Comparison of ENCODE assay signal across 9 mouse cellular contexts in genomic region chr4:120259356-120260181, GRCm38 (mm10). TPM values are rescaled to one million over a fixed set of nuclear protein-coding genes. Genes with fewer than 3 reads are reported as not detected.
DNase-seq lines count a peak whose midpoint lies in the region; ATAC-seq and TF ChIP-seq lines count a peak whose summit lies in the region.
"Had no signal": no experiment of that assay in that cellular context is flagged by ENCODE, and none has a peak within 500 bp of the region (broad histone marks: within the 10 kb centered on the region; RNA-seq: fewer than 3 reads in every experiment).

No protein-coding gene starts in this region.

- peaks cover 23% of the 10 kb centered on the region; the same call in 1 of the 2 replicates for H3K4me1 ChIP-seq in embryonic facial prominence, embryonic 14.5 days (ENCODE audit: control insufficient read depth, insufficient read depth, low read length)
- H3K4me1 ChIP-seq in hindbrain, embryonic 15.5 days (replicated peaks) = peaks cover 64% of the 10 kb centered on the region
- H3K4me1 ChIP-seq in midbrain, postnatal 0 days (ENCODE audit: insufficient read depth, low read length) = peaks cover 21% of the 10 kb centered on the region
- no peaks in the 10 kb centered on the region; the same call in 1 of the 2 replicates for H3K4me1 ChIP-seq in intestine, embryonic 15.5 days (replicated peaks)

- TF ChIP-seq CTCF in left cerebral cortex, adult 2 months (IDR thresholded peaks at IDR 0.05) = no peak
- TF ChIP-seq CTCF in midbrain, postnatal 0 days (IDR thresholded peaks at IDR 0.05) = no peak

- no peak overlapping the region for H3K4me3 ChIP-seq in left cerebral cortex, adult 2 months
- no peak overlapping the region for H3K4me3 ChIP-seq in embryonic facial prominence, embryonic 14.5 days (ENCODE audit: low read depth, low read length)
- H3K4me3 ChIP-seq in hindbrain, embryonic 15.5 days = no peak overlapping the region
- H3K4me3 ChIP-seq in midbrain, postnatal 0 days (ENCODE audit: low read depth, low read length) = no peak overlapping the region
- no peak overlapping the region for H3K4me3 ChIP-seq in intestine, embryonic 15.5 days (replicated peaks)

- no peaks in the 10 kb centered on the region for H3K27me3 ChIP-seq in embryonic facial prominence, embryonic 14.5 days (replicated peaks; ENCODE audit: control insufficient read depth, insufficient read depth, low read length)
- no peaks in the 10 kb centered on the region for H3K27me3 ChIP-seq in hindbrain, embryonic 15.5 days
- no peaks in the 10 kb centered on the region for H3K27me3 ChIP-seq in midbrain, postnatal 0 days (ENCODE audit: insufficient read depth, low read length)
- peaks cover 27% of the 10 kb centered on the region for H3K27me3 ChIP-seq in intestine, embryonic 15.5 days (replicated peaks)

- no peaks in the 10 kb centered on the region for H3K9me3 ChIP-seq in embryonic facial prominence, embryonic 14.5 days (ENCODE audit: control insufficient read depth, low read length)
- no peaks in the 10 kb centered on the region for H3K9me3 ChIP-seq in hindbrain, embryonic 15.5 days
- no peaks in the 10 kb centered on the region for H3K9me3 ChIP-seq in midbrain, postnatal 0 days (ENCODE audit: low read length)
- H3K9me3 ChIP-seq in intestine, embryonic 15.5 days = no peaks in the 10 kb centered on the region

- intact Hi-C loops in left cerebral cortex, adult 2 months (cut with DNase I) = no loop called here

- H3K9ac ChIP-seq in embryonic facial prominence, embryonic 14.5 days (ENCODE audit: low read depth, low read length) = no peak overlapping the region
- H3K9ac ChIP-seq in hindbrain, embryonic 15.5 days = no peak overlapping the region; the same call in 1 of the 2 replicates
- 0 out of 2 replicates have a peak overlapping the region, but pooled peaks have one; percentile 2 for H3K9ac ChIP-seq in midbrain, postnatal 0 days (replicated peaks; ENCODE audit: low read length, poor library complexity, severe bottlenecking)
- no peak overlapping the region for H3K9ac ChIP-seq in intestine, embryonic 15.5 days

- 26% methylated on average over 21 of the region's 21 CpGs for WGBS in embryonic facial prominence, embryonic 14.5 days
- 24% methylated on average over 21 of the region's 21 CpGs for WGBS in hindbrain, embryonic 15.5 days
- WGBS in midbrain, postnatal 0 days = 28% methylated on average over 21 of the region's 21 CpGs
- WGBS in intestine, embryonic 15.5 days = 41% methylated on average over 21 of the region's 21 CpGs

- H3K36me3 ChIP-seq in embryonic facial prominence, embryonic 14.5 days (ENCODE audit: control insufficient read depth, insufficient read depth, low read length) = no peaks in the 10 kb centered on the region
- H3K36me3 ChIP-seq in hindbrain, embryonic 15.5 days = no peaks in the 10 kb centered on the region
- H3K36me3 ChIP-seq in midbrain, postnatal 0 days (ENCODE audit: insufficient read depth, low read length) = no peaks in the 10 kb centered on the region
- no peaks in the 10 kb centered on the region for H3K36me3 ChIP-seq in intestine, embryonic 15.5 days

- H3K27ac ChIP-seq in left cerebral cortex, adult 2 months = peak overlapping the region; percentile 32; the same call in 1 of the 2 replicates
- H3K27ac ChIP-seq in embryonic facial prominence, embryonic 14.5 days (replicated peaks; ENCODE audit: low read depth, low read length) = no peak overlapping the region
- H3K27ac ChIP-seq in hindbrain, embryonic 15.5 days (replicated peaks) = peak overlapping the region; percentile 51
- no peak overlapping the region for H3K27ac ChIP-seq in midbrain, postnatal 0 days (ENCODE audit: low read depth, low read length)
- H3K27ac ChIP-seq in intestine, embryonic 15.5 days = no peak overlapping the region

- peak; percentile 48 to 61 for DNase-seq in left cerebral cortex, adult 2 months (ENCODE audit: extremely low spot score in 1 of 2, low spot score in 2 of 2)
- DNase-seq in left cerebral cortex, adult 8-10 months (ENCODE audit: low spot score in 2 of 2) = no peak
- peak; percentile 57 for DNase-seq in embryonic facial prominence, embryonic 14.5 days (ENCODE audit: low spot score)
- DNase-seq in midbrain, postnatal 0 days (ENCODE audit: low spot score) = peak; percentile 69
- no peak for DNase-seq in heart, adult 18-20 months

- ATAC-seq in embryonic facial prominence, embryonic 14.5 days (ENCODE audit: low read depth) = peak; percentile 54
- ATAC-seq in hindbrain, embryonic 15.5 days (ENCODE audit: low FRiP score, low read depth) = peak; percentile 47
- ATAC-seq in midbrain, postnatal 0 days (ENCODE audit: low FRiP score) = 0 out of 2 replicates have a peak, but pooled peaks have one; percentile 17
- no peak for ATAC-seq in megakaryocyte-erythroid progenitor cell, adult 5-6 weeks (replicated peaks; ENCODE audit: low FRiP score, low TSS enrichment, poor library complexity, severe bottlenecking)
- ATAC-seq in intestine, embryonic 15.5 days = no peak
- ATAC-seq: intestine, postnatal 0 days had no signal

- no peak overlapping the region for H3K4me2 ChIP-seq in embryonic facial prominence, embryonic 14.5 days (ENCODE audit: low read depth, low read length)
- peak overlapping the region; percentile 11; the same call in 1 of the 2 replicates for H3K4me2 ChIP-seq in hindbrain, embryonic 15.5 days
- peak overlapping the region; percentile 18 for H3K4me2 ChIP-seq in midbrain, postnatal 0 days (ENCODE audit: low read depth, low read length, poor library complexity, severe bottlenecking)
- H3K4me2 ChIP-seq in intestine, embryonic 15.5 days (replicated peaks) = no peak overlapping the region

RNA-seq across cellular contexts. Expression of gene Foxo6, which starts 27.6 kb away (rescaled TPM):
- total RNA-seq in left cerebral cortex, adult 2 months (2021) = 10 to 100 TPM; 11.3 to 17.1 TPM
- 10 to 100 TPM; 12.3 to 15.1 (median 13.7) TPM for total RNA-seq in left cerebral cortex, adult 8-10 months (2022)
- 0.47 and 0.72 TPM in 2 replicates for polyA plus RNA-seq in embryonic facial prominence, embryonic 14.5 days (2014; fragmentation: Nextera tagmentation; extraction: Ambion mirVana)
- 1.0 and 1.3 TPM in 2 replicates for polyA plus RNA-seq in hindbrain, embryonic 15.5 days (2015; fragmentation: Nextera tagmentation; extraction: Ambion mirVana)
- 29.0 and 34.2 TPM in 2 replicates for total RNA-seq in midbrain, postnatal 0 days (2014; rRNA removed)
- polyA plus RNA-seq in midbrain, postnatal 0 days (2015; fragmentation: Nextera tagmentation; extraction: Ambion mirVana) = 1.7 TPM in 2 replicates
- total RNA-seq in megakaryocyte-erythroid progenitor cell, adult 5-6 weeks (2014; fragmentation: Nextera tagmentation) = not detected in 2 replicates
- 0.27 TPM in 1 of 2 replicates, not detected in the other for total RNA-seq in megakaryocyte-erythroid progenitor cell, adult 5-6 weeks (2017)
- 1 to 10 TPM; 2.2 to 2.7 TPM for total RNA-seq in heart, adult 18-20 months (2021)
- 0.20 and 0.29 TPM in 2 replicates for polyA plus RNA-seq in intestine, embryonic 15.5 days (2015; fragmentation: Nextera tagmentation; extraction: Ambion mirVana)

Comparison
In these comparisons a context has a peak if more than half of its experiments do, and no peak if none do; other contexts are left out.
1. DNase-seq: peak in left cerebral cortex, adult 2 months (2 of 2), embryonic facial prominence, embryonic 14.5 days (single experiment) and midbrain, postnatal 0 days (single experiment); none in left cerebral cortex, adult 8-10 months (0 of 2) and heart, adult 18-20 months (0 of 2).
2. H3K27ac ChIP-seq: peak in left cerebral cortex, adult 2 months (single experiment) and hindbrain, embryonic 15.5 days (single experiment); none in embryonic facial prominence, embryonic 14.5 days (single experiment), midbrain, postnatal 0 days (single experiment) and intestine, embryonic 15.5 days (single experiment).
3. ATAC-seq: peak in embryonic facial prominence, embryonic 14.5 days (single experiment), hindbrain, embryonic 15.5 days (single experiment) and midbrain, postnatal 0 days (single experiment); none in megakaryocyte-erythroid progenitor cell, adult 5-6 weeks (single experiment) and intestine, embryonic 15.5 days (single experiment).
4. H3K4me2 ChIP-seq: peak in hindbrain, embryonic 15.5 days (single experiment) and midbrain, postnatal 0 days (single experiment); none in embryonic facial prominence, embryonic 14.5 days (single experiment) and intestine, embryonic 15.5 days (single experiment).